Mouse (Mus musculus) thymus, postnatal 36 days (tissue): ENCODE data around the gene Adora2a.
A peak's percentile ranks its signal among the peaks of the same experiment; 100 is the strongest.
"Not testable (repeated sequence)": the region's sequence is repeated elsewhere in the genome, so short reads cannot be mapped to it uniquely, and the experiment has no call there.

Source experiments
- DNase-seq, 2 experiments: peaks; one replicate each; pipeline ENCODE4 v3.0.0; 2022; ENCODE audit warnings: mixed read lengths in 2 of 2

The Adora2a gene

DNA sequence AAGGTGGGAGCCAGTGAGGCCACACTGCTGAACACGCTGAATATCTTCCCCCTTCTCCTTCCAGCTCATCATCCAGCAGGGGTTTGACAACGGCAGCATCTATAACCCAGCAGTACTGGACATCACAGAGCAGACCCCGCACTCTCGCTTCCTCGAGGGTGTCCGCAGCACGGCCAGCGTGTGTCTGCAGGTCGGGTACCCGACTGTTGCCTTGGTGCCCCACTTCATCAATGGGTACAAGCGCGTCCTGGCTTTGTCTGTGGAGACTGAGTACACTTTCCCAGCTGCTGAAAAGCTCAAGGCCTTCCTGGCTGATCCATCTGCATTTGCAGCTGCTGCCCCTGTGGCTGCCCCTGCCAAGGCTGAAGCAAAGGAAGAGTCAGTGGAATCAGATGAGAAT, 35.9 kb downstream of the Adora2a start:
- DNase-seq, result no peak

DNA sequence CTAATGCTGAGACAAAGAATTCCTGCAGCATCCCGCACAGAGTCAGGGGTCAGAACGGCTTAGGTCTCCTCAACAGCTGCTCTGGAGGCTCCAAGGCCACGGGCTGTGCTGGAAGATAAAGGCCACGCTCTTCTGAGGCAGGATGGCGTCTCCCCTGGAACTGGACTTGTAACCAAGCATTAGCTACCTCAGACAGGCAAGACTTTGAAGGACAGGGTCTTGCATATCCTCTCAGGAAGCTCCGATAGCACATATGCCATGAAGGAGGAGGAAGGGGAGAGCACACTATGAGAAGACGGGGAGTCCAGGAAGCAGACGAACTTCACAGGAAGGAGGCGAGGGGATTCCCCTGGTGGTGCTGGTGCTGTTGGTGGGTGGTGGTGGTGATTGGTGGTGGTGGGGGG, 37.2 kb downstream of the Adora2a start:
- not testable (repeated sequence) for DNase-seq

DNA sequence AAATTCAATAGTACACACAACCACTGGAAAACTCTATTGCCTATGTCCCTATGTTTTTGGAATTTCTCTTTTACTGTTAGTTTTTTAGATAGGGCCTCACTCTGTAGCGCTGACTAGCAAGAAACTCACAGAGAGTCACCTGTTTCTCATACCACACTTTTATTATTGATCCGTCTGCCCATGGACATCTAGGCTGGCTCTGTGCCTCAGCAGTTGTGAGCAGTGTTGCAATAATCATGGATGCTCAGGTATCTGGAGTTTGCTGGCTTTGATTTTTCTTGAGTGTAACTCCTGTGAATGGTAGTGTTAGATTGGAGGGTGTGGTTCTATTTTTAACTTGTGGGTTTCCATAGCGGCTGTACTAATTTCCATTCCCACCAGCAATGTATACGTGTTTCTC, 38.7 kb downstream of the Adora2a start:
- DNase-seq, result no peak

DNA sequence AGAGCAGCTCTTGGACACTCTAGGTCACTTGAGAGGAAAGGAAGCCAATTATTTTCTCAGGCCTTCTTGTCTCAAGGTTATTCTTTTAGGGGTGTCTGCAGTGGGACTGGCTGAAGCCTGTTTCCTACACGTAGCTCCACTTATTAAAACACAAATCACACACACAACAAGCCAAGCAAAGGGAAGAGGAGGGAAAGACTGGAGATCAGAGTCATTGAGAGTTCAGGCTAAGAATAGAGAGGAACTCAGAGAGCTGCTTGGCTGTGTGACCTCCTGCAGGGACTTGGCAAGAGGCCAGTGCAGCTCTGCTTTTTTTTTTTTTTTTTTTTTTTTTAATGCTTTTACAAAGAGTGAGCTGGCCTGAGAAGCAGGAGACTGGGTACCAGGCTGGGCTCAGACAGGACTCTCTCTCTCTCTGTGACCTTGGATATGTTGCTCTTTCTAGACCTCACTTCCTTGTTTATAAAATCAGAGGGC, 47.6 kb downstream of the Adora2a start:
- not testable (repeated sequence) for DNase-seq

- no peak for DNase-seq
Measured at GRCm38 (mm10) chr10:75364796-75365195, 48.1 kb downstream of the Adora2a start.

GRCm38 (mm10) chr10:75365231-75365633, 48.6 kb downstream of the Adora2a start:
- DNase-seq, result peak; percentile 29 to 42

DNA sequence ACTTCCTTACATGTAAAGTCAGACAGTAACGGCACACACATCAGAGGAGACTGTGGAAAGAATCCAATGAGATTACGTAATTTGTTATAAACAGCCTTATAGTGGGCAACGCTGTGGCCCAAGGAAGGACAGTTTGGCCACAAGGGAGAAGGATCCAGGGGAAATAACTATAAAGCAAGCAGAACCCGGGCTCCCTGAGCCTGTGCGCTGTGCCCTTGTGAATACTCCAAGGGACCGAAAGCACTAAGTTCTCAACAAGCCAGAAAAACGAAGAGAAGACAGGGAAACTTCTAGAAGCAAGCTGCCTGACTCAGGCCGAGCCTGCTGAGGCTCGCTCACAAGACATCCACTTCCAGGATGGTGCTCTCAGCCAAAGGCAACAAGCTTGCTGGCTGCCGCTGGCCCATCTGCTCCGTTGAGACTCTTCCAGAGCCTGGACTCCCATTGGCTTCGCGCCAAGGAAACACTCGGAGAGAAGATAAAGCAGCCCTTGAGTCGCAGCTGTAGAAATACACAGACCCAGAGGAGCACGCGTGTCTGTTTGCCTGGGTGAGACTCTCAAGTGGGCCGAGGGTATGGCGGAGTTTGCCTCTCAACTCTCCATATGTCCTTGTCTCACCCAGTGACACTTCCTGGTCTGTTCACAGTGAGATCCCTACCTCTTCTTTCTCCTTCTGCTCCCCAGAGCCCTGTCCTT, 57.1 kb downstream of the Adora2a start:
- DNase-seq, result not testable (repeated sequence)

DNA sequence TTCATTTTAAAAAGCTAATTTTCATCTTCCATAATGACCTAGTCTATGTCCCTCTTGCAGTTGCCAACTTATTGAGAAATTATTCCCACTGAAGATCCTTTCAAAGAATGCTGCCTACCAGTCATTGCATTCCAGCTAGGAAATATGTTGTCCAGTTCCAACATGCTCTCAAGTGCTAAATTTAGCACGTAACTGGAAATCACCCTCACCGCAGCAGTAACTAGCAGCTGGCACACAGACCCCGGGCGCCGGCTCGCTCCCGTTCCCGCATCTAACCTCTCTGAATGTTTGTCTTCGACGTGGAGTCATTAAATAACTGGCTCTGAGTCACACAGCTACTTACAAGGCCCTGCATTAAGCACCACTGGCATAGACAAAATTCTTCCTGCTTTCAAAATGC, 62.0 kb downstream of the Adora2a start:
- no peak for DNase-seq
